Mouse (Mus musculus) adrenal gland, adult 8-10 months (tissue): ENCODE measurements around the gene Hist1h3e. TPM values are rescaled to one million over a fixed set of nuclear protein-coding genes. Genes with fewer than 3 reads are reported as not detected.

Experiments
- DNase-seq: peaks from one replicate; pipeline ENCODE4 v3.0.0; 2022
- total RNA-seq, 4 experiments: library from RNA; stranded (reverse); gene quantifications; 2 replicates each; pipeline ENCODE4 v1.2.4; 2022

The Hist1h3e gene
- total RNA-seq, 4 experiments from 2014 or later: 48.1 to 62.5 (median 53.5) TPM

GRCm38 (mm10) chr13:23536076-23536822 is 25.9 kb downstream of the Hist1h3e start:
- no peak for DNase-seq

- peak; percentile 86 for DNase-seq
Measured at GRCm38 (mm10) chr13:23535137-23536075, 26.8 kb downstream of the Hist1h3e start, which contains the start of gene Hist1h3g. Hist1h3g (plus strand) TSS chr13:23535422.

GRCm38 (mm10) chr13:23534368-23535131 is 27.6 kb downstream of the Hist1h3e start:
- no peak for DNase-seq

GRCm38 (mm10) chr13:23533560-23534367 is 28.4 kb downstream of the Hist1h3e start, which contains the start of gene Hist1h2af:
Hist1h2af (plus strand) TSS chr13:23533906.
- peak; percentile 59 for DNase-seq

GRCm38 (mm10) chr13:23532262-23533075 is 29.7 kb downstream of the Hist1h3e start:
- DNase-seq: no peak

GRCm38 (mm10) chr13:23530901-23531875 is 31.0 kb downstream of the Hist1h3e start, which contains the start of gene Hist1h4h:
Hist1h4h (plus strand) TSS chr13:23531050.
- peak; percentile 97 for DNase-seq

- peak; percentile 52 for DNase-seq
Measured at GRCm38 (mm10) chr13:23530181-23530900, 31.8 kb downstream of the Hist1h3e start.

- no peak for DNase-seq
Measured at GRCm38 (mm10) chr13:23529480-23530165, 32.5 kb downstream of the Hist1h3e start.

GRCm38 (mm10) chr13:23529005-23529404 is 33.2 kb downstream of the Hist1h3e start:
- DNase-seq: no peak

GRCm38 (mm10) chr13:23526312-23526711 is 35.9 kb downstream of the Hist1h3e start:
- DNase-seq: peak; percentile 88

- DNase-seq: no peak
Measured at GRCm38 (mm10) chr13:23525901-23526300, 36.3 kb downstream of the Hist1h3e start.

GRCm38 (mm10) chr13:23524654-23525053 is 37.5 kb downstream of the Hist1h3e start:
- peak; percentile 66 for DNase-seq

- DNase-seq: no peak
Measured at GRCm38 (mm10) chr13:23523976-23524375, 38.2 kb downstream of the Hist1h3e start.

GRCm38 (mm10) chr13:23521703-23522102 is 40.5 kb downstream of the Hist1h3e start:
- DNase-seq: peak; percentile 77

GRCm38 (mm10) chr13:23519416-23519815 is 42.8 kb downstream of the Hist1h3e start:
- DNase-seq: peak; percentile 77

GRCm38 (mm10) chr13:23518885-23519284 is 43.3 kb downstream of the Hist1h3e start:
- peak; percentile 70 for DNase-seq

- no peak for DNase-seq
Measured at GRCm38 (mm10) chr13:23518295-23518603, 43.9 kb downstream of the Hist1h3e start.
